Mouse (Mus musculus) midbrain, embryonic 12.5 days (tissue): Measurements from ENCODE around the gene Cyp1b1. TPM values are rescaled to one million over a fixed set of nuclear protein-coding genes. Genes with fewer than 3 reads are reported as not detected.

Experiments
- ATAC-seq: fragments of 200-750 bp; cut with Nextera tagmentation; 2 replicates; pipeline ENCODE4 v1.8.0; 2017; ENCODE audit warnings: low read depth, moderate TSS enrichment, moderate library complexity; ENCODE audit not compliant: low FRiP score
- H3K27ac ChIP-seq: fragments of 300-500 bp; sonication (generic); replicated peaks from 2 replicates; pipeline ENCODE4 v1.5.1; 2016; ENCODE audit warnings: mild to moderate bottlenecking
- H3K27me3 ChIP-seq: fragments of 300-500 bp; sonication (generic); 2 replicates; pipeline ENCODE4 v1.6.1; 2016; ENCODE audit warnings: mild to moderate bottlenecking
- H3K36me3 ChIP-seq: fragments of 300-500 bp; sonication (generic); 2 replicates; pipeline ENCODE4 v1.6.1; 2016
- H3K4me1 ChIP-seq: fragments of 300-500 bp; sonication (generic); 2 replicates; pipeline ENCODE4 v1.6.1; 2016
- H3K4me2 ChIP-seq: fragments of 300-500 bp; sonication (generic); replicated peaks from 2 replicates; pipeline ENCODE4 v1.6.1; 2016; ENCODE audit warnings: mild to moderate bottlenecking, moderate library complexity
- H3K4me3 ChIP-seq: fragments of 300-500 bp; sonication (generic); 2 replicates; pipeline ENCODE4 v1.5.1; 2016; ENCODE audit warnings: mild to moderate bottlenecking
- H3K9ac ChIP-seq: fragments of 300-500 bp; sonication (generic); replicated peaks from 2 replicates; pipeline ENCODE4 v1.6.1; 2016; ENCODE audit warnings: mild to moderate bottlenecking, moderate library complexity
- H3K9me3 ChIP-seq: fragments of 300-500 bp; sonication (generic); 2 replicates; pipeline ENCODE4 v1.6.1; 2016; ENCODE audit warnings: mild to moderate bottlenecking
- whole genome bisulfite sequencing: fragments of 180-500 bp; shearing (Covaris S2); methylation state at CpG from one replicate; pipeline ENCODE4 v1.1.7; 2016; 5-methylcytosine and 5-hydroxymethylcytosine counted together
- polyA plus RNA-seq: library from polyadenylated mRNA; unstranded; fragments of >200 nt; fragmentation: Nextera tagmentation; extraction: Ambion mirVana; gene quantifications from 2 replicates; pipeline ENCODE4 v1.2.1, GENCODE M21; 2016

Gene Cyp1b1
- polyA plus RNA-seq, 1 experiment from 2014 or later = 5.3 TPM

- 59% methylated on average over 5 of the region's 5 CpGs for WGBS
- Histone ChIP-seq H3K36me3 (no peaks in the 10 kb centered on the region), H3K27me3 (no peaks in the 10 kb centered on the region), H3K9me3 (no peaks in the 10 kb centered on the region), H3K4me3 (no peak overlapping the region), H3K9ac (no peak overlapping the region), H3K27ac (no peak overlapping the region), H3K4me2 (no peak overlapping the region), H3K4me1 (0 out of 2 replicates have a peak, but pooled peaks cover 5% of the 10 kb centered on the region)
- ATAC-seq = no peak
These were observed 24.1 kb upstream of the Cyp1b1 start for GRCm38 (mm10) chr17:79738847-79739498.

GRCm38 (mm10) chr17:79737598-79737997, 22.7 kb upstream of the Cyp1b1 start:
- no peak overlapping the region for H3K4me3 ChIP-seq
- no peaks in the 10 kb centered on the region for H3K36me3 ChIP-seq
- no peak overlapping the region for H3K9ac ChIP-seq
- H3K27me3 ChIP-seq = peaks cover 4% of the 10 kb centered on the region
- no peaks in the 10 kb centered on the region for H3K9me3 ChIP-seq
- WGBS = 77% methylated on average over 3 of the region's 3 CpGs
- no peak overlapping the region for H3K4me2 ChIP-seq
- peaks cover 11% of the 10 kb centered on the region for H3K4me1 ChIP-seq
- no peak overlapping the region for H3K27ac ChIP-seq
- no peak for ATAC-seq

- Histone ChIP-seq H3K4me3 (no peak overlapping the region), H3K27ac (no peak overlapping the region)
- 33% methylated on average over 4 of the region's 4 CpGs for WGBS
These were observed 18.2 kb upstream of the Cyp1b1 start for GRCm38 (mm10) chr17:79733039-79733438.

GRCm38 (mm10) chr17:79730988-79731387, 16.1 kb upstream of the Cyp1b1 start:
- no peak overlapping the region for H3K4me2 ChIP-seq
- peaks cover 27% of the 10 kb centered on the region for H3K27me3 ChIP-seq
- WGBS = 77% methylated on average over 8 of the region's 8 CpGs
- ATAC-seq = no peak
- no peak overlapping the region for H3K9ac ChIP-seq
- H3K4me3 ChIP-seq = no peak overlapping the region
- H3K9me3 ChIP-seq = no peaks in the 10 kb centered on the region
- H3K27ac ChIP-seq = no peak overlapping the region
- peaks cover 13% of the 10 kb centered on the region for H3K4me1 ChIP-seq
- no peaks in the 10 kb centered on the region for H3K36me3 ChIP-seq

More at GRCm38 (mm10) chr17:79733039-79733438, 18.2 kb upstream of the Cyp1b1 start:
- H3K27me3 ChIP-seq = peaks cover 20% of the 10 kb centered on the region
- H3K9me3 ChIP-seq = no peaks in the 10 kb centered on the region
- peaks cover 11% of the 10 kb centered on the region for H3K4me1 ChIP-seq
- no peak for ATAC-seq
- H3K9ac ChIP-seq = no peak overlapping the region; the same call in 1 of the 2 replicates
- H3K36me3 ChIP-seq = no peaks in the 10 kb centered on the region
- H3K4me2 ChIP-seq = no peak overlapping the region

DNA sequence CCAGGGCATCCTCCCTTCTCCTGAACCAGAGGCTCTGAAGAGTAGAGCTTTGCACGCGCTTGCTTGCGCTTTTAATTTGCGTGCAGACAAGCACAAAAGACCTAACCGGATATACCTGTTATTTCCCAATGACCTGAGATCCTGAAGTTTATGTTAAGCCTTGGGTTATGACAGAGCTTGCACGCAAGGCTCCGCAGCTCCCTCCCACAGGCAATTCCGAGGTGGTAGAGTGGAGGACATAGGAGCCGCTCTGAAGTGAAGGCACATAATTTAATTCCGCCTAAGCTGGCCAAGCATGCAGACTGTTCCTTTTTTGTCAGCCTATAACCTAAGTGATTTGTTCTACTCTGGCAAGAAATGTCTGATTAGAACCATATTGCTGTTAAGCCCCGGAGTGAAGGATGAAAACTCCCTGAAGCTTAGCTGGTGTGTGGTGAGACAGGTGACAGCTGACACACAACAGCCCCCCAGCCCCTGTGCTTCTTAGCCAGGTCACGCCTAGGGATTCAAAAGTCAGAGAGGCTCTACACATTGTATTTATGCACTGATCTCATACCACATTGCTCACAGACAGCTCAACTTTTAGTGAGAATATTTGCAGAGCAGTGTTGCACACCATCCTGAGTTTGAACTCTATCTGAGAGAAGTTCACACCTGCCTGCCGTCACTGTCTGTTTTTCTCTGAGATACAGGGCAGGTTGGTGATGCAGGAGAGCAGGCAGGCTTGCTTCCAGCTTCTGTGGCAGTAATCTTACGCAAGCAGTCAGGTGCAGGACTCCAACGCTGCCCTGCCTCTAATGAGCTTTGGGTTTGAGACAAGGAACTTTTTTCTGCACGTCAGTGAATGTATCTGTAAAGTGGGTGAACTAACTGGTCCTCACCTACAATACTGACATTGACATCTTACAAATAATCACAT, 14.0 kb upstream of the Cyp1b1 start:
- peaks cover 27% of the 10 kb centered on the region for H3K27me3 ChIP-seq
- no peak for ATAC-seq
- H3K4me1 ChIP-seq = peaks cover 13% of the 10 kb centered on the region
- WGBS = 36% methylated on average over 16 of the region's 16 CpGs
- H3K9ac ChIP-seq = no peak overlapping the region
- H3K4me3 ChIP-seq = no peak overlapping the region
- no peaks in the 10 kb centered on the region for H3K36me3 ChIP-seq
- H3K27ac ChIP-seq = no peak overlapping the region
- H3K4me2 ChIP-seq = no peak overlapping the region; the same call in 1 of the 2 replicates
- H3K9me3 ChIP-seq = no peaks in the 10 kb centered on the region

DNA sequence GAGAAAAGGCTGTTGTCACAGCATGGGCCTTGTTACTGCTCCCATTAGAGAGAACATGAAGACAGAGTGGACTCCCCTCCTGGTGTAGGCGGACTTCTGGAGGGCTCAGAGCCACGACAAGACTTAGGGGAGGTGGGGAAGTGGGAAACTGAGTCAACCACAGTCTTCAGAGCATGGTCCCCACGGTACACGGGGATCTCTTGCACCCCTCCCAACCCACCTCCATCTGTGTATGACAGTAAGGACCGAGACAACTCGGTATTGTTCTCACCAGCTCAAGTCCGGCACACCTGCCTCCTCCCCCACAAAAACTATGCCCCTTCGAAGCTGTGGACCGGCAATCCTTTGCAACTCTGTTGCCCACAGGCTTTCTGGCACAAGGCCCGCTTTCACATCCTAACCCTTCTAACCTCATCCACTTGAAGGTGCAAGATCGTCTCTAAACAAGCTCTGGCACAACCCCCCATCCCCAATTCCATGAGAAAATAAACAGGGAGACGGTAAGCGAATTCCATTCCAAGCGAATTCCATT, 13.3 kb upstream of the Cyp1b1 start:
- ATAC-seq = no peak
- no peak overlapping the region; the same call in 1 of the 2 replicates for H3K4me2 ChIP-seq

DNA sequence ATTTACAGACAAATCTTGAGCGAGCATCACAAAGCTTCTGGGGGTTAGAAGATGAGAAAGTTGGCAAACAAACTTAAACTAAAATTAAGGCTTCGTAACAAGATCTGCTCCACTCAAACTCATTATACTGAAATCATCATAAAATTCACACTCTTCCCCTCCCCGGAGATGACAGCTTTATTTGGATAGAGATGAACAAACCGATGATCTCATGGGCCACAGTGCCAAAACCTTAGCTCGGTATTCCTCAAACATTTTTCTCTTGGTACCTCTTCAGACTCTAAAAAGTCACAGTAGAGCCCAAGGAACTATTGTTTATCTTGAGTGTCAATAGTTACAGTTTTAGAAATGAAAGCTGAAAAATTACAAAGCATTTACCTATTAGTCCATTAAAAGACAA, 11.8 kb upstream of the Cyp1b1 start:
- no peaks in the 10 kb centered on the region for H3K36me3 ChIP-seq
- no peak overlapping the region for H3K9ac ChIP-seq
- no peak overlapping the region for H3K4me3 ChIP-seq
- 85% methylated on average over 5 of the region's 5 CpGs for WGBS
- H3K4me2 ChIP-seq = no peak overlapping the region
- no peaks in the 10 kb centered on the region for H3K9me3 ChIP-seq
- 0 out of 2 replicates have a peak, but pooled peaks cover 6% of the 10 kb centered on the region for H3K4me1 ChIP-seq
- H3K27ac ChIP-seq = no peak overlapping the region
- H3K27me3 ChIP-seq = peaks cover 22% of the 10 kb centered on the region
- ATAC-seq = no peak

More for the DNA sequence above, 13.3 kb upstream of the Cyp1b1 start:
- 33% methylated on average over 14 of the region's 14 CpGs for whole genome bisulfite sequencing
- Histone ChIP-seq H3K9me3 (no peaks in the 10 kb centered on the region), H3K36me3 (no peaks in the 10 kb centered on the region), H3K4me1 (peaks cover 13% of the 10 kb centered on the region), H3K4me3 (no peak overlapping the region), H3K9ac (no peak overlapping the region), H3K27me3 (peaks cover 27% of the 10 kb centered on the region), H3K27ac (no peak overlapping the region)

DNA sequence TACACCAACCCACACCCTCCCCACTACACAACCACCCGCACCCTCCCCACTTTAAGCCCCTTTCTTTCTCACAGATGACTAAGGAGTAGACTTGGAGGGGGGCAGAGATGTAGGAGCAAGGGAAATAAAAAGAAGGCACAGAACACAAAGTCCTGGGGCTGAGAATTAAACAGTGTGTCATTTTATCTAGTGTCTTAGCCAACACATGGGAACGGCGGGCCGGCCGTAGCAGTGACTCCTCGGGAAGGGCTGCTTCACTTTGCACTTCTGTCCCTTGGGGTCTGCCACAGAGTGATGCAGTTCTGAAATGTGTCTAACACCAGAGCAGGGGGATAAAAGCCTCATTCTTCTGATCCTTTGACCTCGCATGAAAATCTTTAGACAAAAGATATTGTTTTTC, 5.8 kb upstream of the Cyp1b1 start:
- Histone ChIP-seq H3K36me3 (no peaks in the 10 kb centered on the region), H3K27ac (no peak overlapping the region), H3K4me2 (no peak overlapping the region), H3K27me3 (peaks cover 19% of the 10 kb centered on the region), H3K4me3 (no peak overlapping the region), H3K9ac (no peak overlapping the region), H3K9me3 (no peaks in the 10 kb centered on the region), H3K4me1 (no peaks in the 10 kb centered on the region)
- WGBS = 71% methylated on average over 7 of the region's 7 CpGs
- no peak for ATAC-seq

GRCm38 (mm10) chr17:79715649-79716143, 835 bp upstream of the Cyp1b1 start:
- peaks cover 23% of the 10 kb centered on the region for H3K4me1 ChIP-seq
- peak; percentile 91 for ATAC-seq
- peak overlapping the region; percentile 85 for H3K4me2 ChIP-seq
- H3K36me3 ChIP-seq = no peaks in the 10 kb centered on the region
- no peak overlapping the region for H3K27ac ChIP-seq
- H3K9me3 ChIP-seq = no peaks in the 10 kb centered on the region
- peak overlapping the region; percentile 52 for H3K9ac ChIP-seq
- H3K4me3 ChIP-seq = peak overlapping the region; percentile 48
- WGBS = under 1% methylated on average over 37 of the region's 42 CpGs
- H3K27me3 ChIP-seq = peaks cover 58% of the 10 kb centered on the region

- no peak for ATAC-seq
- WGBS = under 1% methylated on average over 16 of the region's 16 CpGs
- Histone ChIP-seq H3K4me1 (peaks cover 23% of the 10 kb centered on the region), H3K9ac (no peak overlapping the region), H3K27me3 (peaks cover 68% of the 10 kb centered on the region), H3K4me3 (peak overlapping the region; percentile 48), H3K9me3 (no peaks in the 10 kb centered on the region), H3K27ac (no peak overlapping the region), H3K4me2 (peak overlapping the region; percentile 85), H3K36me3 (no peaks in the 10 kb centered on the region)
These were observed 429 bp downstream of the Cyp1b1 start for GRCm38 (mm10) chr17:79714368-79714895.

GRCm38 (mm10) chr17:79713643-79714367, 1.1 kb downstream of the Cyp1b1 start:
- Histone ChIP-seq H3K27me3 (peaks cover 68% of the 10 kb centered on the region), H3K9ac (peak overlapping the region; percentile 13; the same call in 1 of the 2 replicates), H3K36me3 (no peaks in the 10 kb centered on the region), H3K4me3 (peak overlapping the region; percentile 48), H3K9me3 (no peaks in the 10 kb centered on the region), H3K4me1 (peaks cover 23% of the 10 kb centered on the region), H3K27ac (no peak overlapping the region), H3K4me2 (peak overlapping the region; percentile 85)
- peak; percentile 32 for ATAC-seq
- under 1% methylated on average over 63 of the region's 63 CpGs for WGBS
